Mouse (Mus musculus): Measurements from ENCODE around the gene Ppil2. TPM values are rescaled to one million over a fixed set of nuclear protein-coding genes. Genes with fewer than 3 reads are reported as not detected.

Gene Ppil2
- polyA plus RNA-seq, 1 experiment = 46.0 TPM

DNA sequence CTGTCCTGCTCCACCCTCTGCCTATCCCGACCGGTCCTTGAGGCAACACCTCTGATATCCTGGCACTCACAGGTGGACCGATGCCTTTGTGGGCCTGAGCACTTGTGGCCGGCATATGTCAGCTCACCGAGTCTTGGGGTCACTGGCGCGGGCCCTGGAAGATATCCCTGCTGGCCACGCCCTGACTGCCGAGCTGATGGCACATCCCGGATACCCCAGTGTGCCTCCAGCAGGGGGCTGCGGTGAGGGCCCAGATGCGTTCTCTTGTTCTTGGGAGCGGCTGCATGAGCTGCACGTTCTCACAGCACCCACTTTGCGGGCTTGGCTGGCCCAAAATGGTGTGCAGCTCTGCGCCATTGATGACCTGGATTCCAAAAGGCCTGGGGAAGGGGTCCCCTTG is 37.0 kb upstream of the Ppil2 start:
- H3K4me3 ChIP-seq (ENCODE audit: insufficient read depth, poor library complexity, severe bottlenecking) = peak overlapping the region; percentile 11

DNA sequence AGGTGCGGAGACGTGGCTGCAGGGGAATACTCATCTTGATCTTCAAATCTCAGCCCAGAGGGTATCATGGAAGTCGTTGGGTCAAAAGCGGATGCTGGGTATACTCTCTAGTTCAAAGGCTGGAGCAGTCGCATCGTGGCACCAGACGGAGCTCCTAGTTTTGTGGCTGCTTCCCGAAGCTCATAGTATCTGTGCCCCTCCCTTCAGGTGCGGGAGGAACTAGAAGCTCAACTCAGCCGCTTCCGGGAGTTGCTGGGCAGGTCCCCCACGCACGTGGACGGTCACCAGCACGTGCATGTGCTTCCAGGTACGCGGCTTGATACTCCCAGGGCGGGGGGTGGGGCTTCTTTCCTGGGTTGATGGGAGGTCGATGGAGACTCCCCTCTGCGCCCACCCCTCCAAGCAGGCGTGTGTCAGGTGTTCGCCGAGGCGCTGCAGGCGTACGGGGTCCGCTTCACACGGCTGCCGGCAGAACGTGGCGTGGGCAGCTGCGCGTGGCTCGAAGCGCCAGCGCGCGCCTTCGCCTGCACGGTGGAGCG is 36.4 kb upstream of the Ppil2 start:
- no peak for TF ChIP-seq FOSL1 (IDR thresholded peaks at IDR 0.05; ENCODE audit: insufficient read depth, low read length, poor library complexity, severe bottlenecking)
- TF ChIP-seq CEBPB (IDR thresholded peaks at IDR 0.05; ENCODE audit: low read depth) = no peak
- no peak for TF ChIP-seq MAX (IDR thresholded peaks at IDR 0.05)
- TF ChIP-seq USF1 (IDR thresholded peaks at IDR 0.05; ENCODE audit: low read depth) = no peak
- TF ChIP-seq CTCF (IDR thresholded peaks at IDR 0.05; ENCODE audit: control insufficient read depth, insufficient read depth, insufficient read length) = no peak
- no peak for TF ChIP-seq MYOD1 (IDR thresholded peaks at IDR 0.05; ENCODE audit: control insufficient read depth, insufficient read length, low read depth)
- TF ChIP-seq MYOG (IDR thresholded peaks at IDR 0.05; ENCODE audit: control insufficient read depth, extremely low read depth, insufficient read length) = no peak

More for the DNA sequence above, 37.0 kb upstream of the Ppil2 start:
- Histone ChIP-seq H3K79me2 (ENCODE audit: control insufficient read depth, insufficient read depth) (no peaks in the 10 kb centered on the region), H3ac (ENCODE audit: control insufficient read depth, insufficient read length, low read depth) (no peak overlapping the region), H3K27me3 (ENCODE audit: control insufficient read depth, insufficient read depth, insufficient read length) (no peaks in the 10 kb centered on the region), H3K36me3 (ENCODE audit: control insufficient read depth, insufficient read depth) (peaks cover 14% of the 10 kb centered on the region), H3K79me3 (ENCODE audit: low read depth) (no peaks in the 10 kb centered on the region)
- no peak for TF ChIP-seq CEBPB (IDR thresholded peaks at IDR 0.05; ENCODE audit: low read depth)
- no peak for TF ChIP-seq MAX (IDR thresholded peaks at IDR 0.05)
- no peak for TF ChIP-seq CTCF (IDR thresholded peaks at IDR 0.05; ENCODE audit: control insufficient read depth, insufficient read depth, insufficient read length)
- TF ChIP-seq MYOG (IDR thresholded peaks at IDR 0.05; ENCODE audit: control insufficient read depth, extremely low read depth, insufficient read length) = no peak
- no peak for TF ChIP-seq USF1 (IDR thresholded peaks at IDR 0.05; ENCODE audit: low read depth)
- TF ChIP-seq FOSL1 (IDR thresholded peaks at IDR 0.05; ENCODE audit: insufficient read depth, low read length, poor library complexity, severe bottlenecking) = no peak
- no peak for TF ChIP-seq MYOD1 (IDR thresholded peaks at IDR 0.05; ENCODE audit: control insufficient read depth, insufficient read length, low read depth)

DNA sequence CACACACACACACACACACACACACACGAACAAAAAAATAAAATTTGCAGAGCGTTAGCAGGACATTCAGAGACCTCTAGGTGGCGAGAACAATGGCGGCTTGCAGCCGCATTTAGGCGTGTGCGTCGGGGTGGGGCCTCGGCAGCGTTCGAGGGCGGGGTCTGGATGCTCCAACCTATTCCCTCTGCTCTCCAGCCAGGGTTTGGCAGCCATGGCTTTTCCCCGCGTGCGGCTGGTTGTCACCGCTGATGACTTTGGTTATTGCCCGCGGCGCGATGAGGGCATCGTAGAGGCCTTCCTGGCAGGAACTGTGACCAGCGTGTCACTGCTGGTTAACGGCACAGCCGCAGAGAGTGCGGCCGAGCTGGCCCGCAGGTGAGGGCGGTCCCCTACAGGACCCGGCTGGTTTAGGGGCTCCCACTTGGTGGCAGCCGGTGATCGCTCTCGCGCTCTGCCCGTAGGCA is 35.7 kb upstream of the Ppil2 start, which contains the start of gene Ccdc116:
TSS of gene Ccdc116 (minus strand) at position 458 of the 464 bp plus-strand sequence.
- peak within 1 kb of the TSS; percentile 36 for H3K4me3 ChIP-seq (ENCODE audit: insufficient read depth, poor library complexity, severe bottlenecking)
- peak within 1 kb of the TSS; percentile 61 for H3ac ChIP-seq (ENCODE audit: control insufficient read depth, insufficient read length, low read depth)
- no peaks in the 10 kb centered on the region for H3K79me3 ChIP-seq (ENCODE audit: low read depth)
- TF ChIP-seq CTCF (IDR thresholded peaks at IDR 0.05; ENCODE audit: control insufficient read depth, insufficient read depth, insufficient read length) (peak; percentile 13), FOSL1 (IDR thresholded peaks at IDR 0.05; ENCODE audit: insufficient read depth, low read length, poor library complexity, severe bottlenecking) (no peak), MYOD1 (IDR thresholded peaks at IDR 0.05; ENCODE audit: control insufficient read depth, insufficient read length, low read depth) (no peak), MAX (IDR thresholded peaks at IDR 0.05) (peak; percentile 76), USF1 (IDR thresholded peaks at IDR 0.05; ENCODE audit: low read depth) (no peak), CEBPB (IDR thresholded peaks at IDR 0.05; ENCODE audit: low read depth) (no peak), MYOG (IDR thresholded peaks at IDR 0.05; ENCODE audit: control insufficient read depth, extremely low read depth, insufficient read length) (no peak)
- H3K79me2 ChIP-seq (ENCODE audit: control insufficient read depth, insufficient read depth) = no peaks in the 10 kb centered on the region
- peaks cover 3% of the 10 kb centered on the region for H3K36me3 ChIP-seq (ENCODE audit: control insufficient read depth, insufficient read depth)
- no peaks in the 10 kb centered on the region for H3K27me3 ChIP-seq (ENCODE audit: control insufficient read depth, insufficient read depth, insufficient read length)

More for the DNA sequence above, 36.4 kb upstream of the Ppil2 start:
- peak overlapping the region; percentile 36 for H3K4me3 ChIP-seq (ENCODE audit: insufficient read depth, poor library complexity, severe bottlenecking)
- H3ac ChIP-seq (ENCODE audit: control insufficient read depth, insufficient read length, low read depth) = peak overlapping the region; percentile 61
- no peaks in the 10 kb centered on the region for H3K79me2 ChIP-seq (ENCODE audit: control insufficient read depth, insufficient read depth)
- no peaks in the 10 kb centered on the region for H3K79me3 ChIP-seq (ENCODE audit: low read depth)
- H3K27me3 ChIP-seq (ENCODE audit: control insufficient read depth, insufficient read depth, insufficient read length) = no peaks in the 10 kb centered on the region
- peaks cover 8% of the 10 kb centered on the region for H3K36me3 ChIP-seq (ENCODE audit: control insufficient read depth, insufficient read depth)

DNA sequence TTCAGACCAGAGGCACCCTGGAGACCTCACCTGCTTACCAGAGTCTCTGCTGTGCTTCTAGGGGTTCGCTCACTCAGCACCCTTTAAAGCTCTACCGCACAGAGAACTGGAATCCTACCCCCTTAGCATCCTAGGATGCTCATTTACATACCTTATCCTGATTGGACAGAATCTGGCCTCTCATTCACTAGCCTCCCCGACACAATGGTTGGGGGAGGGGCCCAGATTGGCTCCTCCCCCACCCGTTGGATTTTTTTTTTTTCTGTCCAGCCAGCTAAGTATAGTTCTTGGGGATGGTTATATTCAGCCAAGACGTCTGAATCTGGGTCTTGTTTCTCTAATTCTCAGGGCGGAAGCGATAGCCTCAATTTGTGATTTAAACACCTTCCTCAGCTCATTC is 33.3 kb upstream of the Ppil2 start, which contains the start of gene Ydjc:
TSS of gene Ydjc (plus strand) at position 283 of the 400 bp plus-strand sequence.
- TF ChIP-seq MYOD1 (IDR thresholded peaks at IDR 0.05; ENCODE audit: control insufficient read depth, insufficient read length, low read depth) (no peak), CEBPB (IDR thresholded peaks at IDR 0.05; ENCODE audit: low read depth) (no peak), FOSL1 (IDR thresholded peaks at IDR 0.05; ENCODE audit: insufficient read depth, low read length, poor library complexity, severe bottlenecking) (no peak), CTCF (IDR thresholded peaks at IDR 0.05; ENCODE audit: control insufficient read depth, insufficient read depth, insufficient read length) (no peak), MAX (IDR thresholded peaks at IDR 0.05) (no peak), USF1 (IDR thresholded peaks at IDR 0.05; ENCODE audit: low read depth) (no peak), MYOG (IDR thresholded peaks at IDR 0.05; ENCODE audit: control insufficient read depth, extremely low read depth, insufficient read length) (no peak)
- Histone ChIP-seq H3K27me3 (ENCODE audit: control insufficient read depth, insufficient read depth, insufficient read length) (no peaks in the 10 kb centered on the region), H3ac (ENCODE audit: control insufficient read depth, insufficient read length, low read depth) (no peak within 1 kb of the TSS), H3K4me3 (ENCODE audit: insufficient read depth, poor library complexity, severe bottlenecking) (no peak within 1 kb of the TSS), H3K36me3 (ENCODE audit: control insufficient read depth, insufficient read depth) (no peaks in the 10 kb centered on the region), H3K79me2 (ENCODE audit: control insufficient read depth, insufficient read depth) (no peaks in the 10 kb centered on the region), H3K79me3 (ENCODE audit: low read depth) (no peaks in the 10 kb centered on the region)

DNA sequence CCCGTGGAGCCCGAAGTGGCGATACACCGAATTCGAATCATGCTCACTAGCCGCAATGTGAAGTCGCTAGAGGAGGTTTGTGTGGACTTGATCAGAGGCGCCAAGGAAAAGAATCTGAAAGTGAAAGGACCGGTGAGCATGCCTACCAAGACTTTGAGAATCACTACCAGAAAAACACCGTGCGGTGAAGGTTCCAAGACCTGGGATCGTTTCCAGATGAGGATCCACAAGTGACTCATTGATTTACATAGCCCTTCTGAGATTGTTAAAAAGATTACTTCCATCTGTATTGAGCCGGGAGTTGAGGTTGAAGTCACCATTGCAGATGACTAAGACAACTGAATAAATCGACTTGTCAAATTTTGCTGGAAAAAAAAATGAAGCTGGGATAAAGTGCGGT is 26.3 kb upstream of the Ppil2 start:
- no peak overlapping the region for H3K4me3 ChIP-seq (ENCODE audit: insufficient read depth, poor library complexity, severe bottlenecking)
- TF ChIP-seq CTCF (IDR thresholded peaks at IDR 0.05; ENCODE audit: control insufficient read depth, insufficient read depth, insufficient read length) (no peak), USF1 (IDR thresholded peaks at IDR 0.05; ENCODE audit: low read depth) (no peak), MYOD1 (IDR thresholded peaks at IDR 0.05; ENCODE audit: control insufficient read depth, insufficient read length, low read depth) (no peak), CEBPB (IDR thresholded peaks at IDR 0.05; ENCODE audit: low read depth) (no peak), MAX (IDR thresholded peaks at IDR 0.05) (no peak), MYOG (IDR thresholded peaks at IDR 0.05; ENCODE audit: control insufficient read depth, extremely low read depth, insufficient read length) (no peak), FOSL1 (IDR thresholded peaks at IDR 0.05; ENCODE audit: insufficient read depth, low read length, poor library complexity, severe bottlenecking) (no peak)
- no peak overlapping the region for H3ac ChIP-seq (ENCODE audit: control insufficient read depth, insufficient read length, low read depth)
- no peaks in the 10 kb centered on the region for H3K27me3 ChIP-seq (ENCODE audit: control insufficient read depth, insufficient read depth, insufficient read length)
- H3K79me2 ChIP-seq (ENCODE audit: control insufficient read depth, insufficient read depth) = no peaks in the 10 kb centered on the region
- H3K79me3 ChIP-seq (ENCODE audit: low read depth) = no peaks in the 10 kb centered on the region
- no peaks in the 10 kb centered on the region for H3K36me3 ChIP-seq (ENCODE audit: control insufficient read depth, insufficient read depth)
